Mouse (Mus musculus) intestine, embryonic 15.5 days (tissue): ENCODE measurements around the gene Bfar. TPM values are rescaled to one million over a fixed set of nuclear protein-coding genes. Genes with fewer than 3 reads are reported as not detected.

Experiments
- ATAC-seq: fragments of 200-750 bp; cut with Nextera tagmentation; 2 replicates; pipeline ENCODE4 v1.8.0; 2017; ENCODE audit warnings: moderate TSS enrichment, moderate library complexity
- H3K27ac ChIP-seq: fragments of 300-500 bp; sonication (generic); 2 replicates; pipeline ENCODE4 v1.5.1; 2015; ENCODE audit warnings: mild to moderate bottlenecking, inconsistent platforms
- H3K27me3 ChIP-seq: fragments of 300-500 bp; sonication (generic); replicated peaks from 2 replicates; pipeline ENCODE4 v1.6.1; 2015; ENCODE audit warnings: inconsistent platforms
- H3K36me3 ChIP-seq: fragments of 300-500 bp; sonication (generic); 2 replicates; pipeline ENCODE4 v1.6.1; 2015; ENCODE audit warnings: inconsistent platforms
- H3K4me1 ChIP-seq: fragments of 300-500 bp; sonication (generic); replicated peaks from 2 replicates; pipeline ENCODE4 v1.6.1; 2015; ENCODE audit warnings: inconsistent platforms
- H3K4me2 ChIP-seq: fragments of 300-500 bp; sonication (generic); replicated peaks from 2 replicates; pipeline ENCODE4 v1.6.1; 2015; ENCODE audit warnings: mild to moderate bottlenecking, inconsistent platforms
- H3K4me3 ChIP-seq: fragments of 300-500 bp; sonication (generic); replicated peaks from 2 replicates; pipeline ENCODE4 v1.5.1; 2015; ENCODE audit warnings: inconsistent platforms
- H3K9ac ChIP-seq: fragments of 300-500 bp; sonication (generic); 2 replicates; pipeline ENCODE4 v1.6.1; 2015; ENCODE audit warnings: inconsistent platforms
- H3K9me3 ChIP-seq: fragments of 300-500 bp; sonication (generic); 2 replicates; pipeline ENCODE4 v1.6.1; 2016; ENCODE audit warnings: inconsistent platforms
- WGBS: fragments of 180-500 bp; shearing (Covaris S2); methylation state at CpG from one replicate; pipeline ENCODE4 v1.1.7; 2015; 5-methylcytosine and 5-hydroxymethylcytosine counted together
- polyA plus RNA-seq: library from polyadenylated mRNA; unstranded; fragments of >200 nt; fragmentation: Nextera tagmentation; extraction: Ambion mirVana; gene quantifications from 2 replicates; pipeline ENCODE4 v1.2.1, GENCODE M21; 2015

The Bfar gene
- polyA plus RNA-seq, 1 experiment from 2014 or later = 38.7 TPM

DNA sequence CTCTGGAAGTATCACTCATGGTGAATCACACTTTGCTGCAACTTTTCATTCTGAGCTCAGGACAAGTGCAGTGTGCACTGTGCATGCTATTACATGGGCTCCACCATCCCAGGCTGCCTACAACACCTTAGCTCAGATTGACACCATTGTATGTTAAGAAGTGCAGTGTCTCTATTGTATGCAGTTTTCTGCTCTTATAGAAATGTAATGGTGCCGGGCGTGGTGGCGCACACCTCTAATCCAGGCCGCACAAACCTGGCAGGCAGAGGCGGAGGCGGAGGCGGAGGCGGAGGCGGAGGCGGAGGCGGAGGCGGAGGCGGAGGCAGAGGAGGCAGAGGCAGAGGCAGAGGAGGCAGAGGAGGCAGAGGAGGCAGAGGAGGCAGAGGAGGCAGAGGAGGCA lies 79.0 kb downstream of the Bfar start:
- H3K36me3 ChIP-seq = no peaks in the 10 kb centered on the region
- H3K9me3 ChIP-seq = no peaks in the 10 kb centered on the region
- no peaks in the 10 kb centered on the region for H3K4me1 ChIP-seq
- H3K4me3 ChIP-seq = no peak overlapping the region
- no peak overlapping the region for H3K4me2 ChIP-seq
- no peak overlapping the region for H3K27ac ChIP-seq
- WGBS = 93% methylated on average over 13 of the region's 13 CpGs
- no peak for ATAC-seq
- H3K9ac ChIP-seq = no peak overlapping the region
- no peaks in the 10 kb centered on the region for H3K27me3 ChIP-seq

Other genes starting within 250 kb of the Bfar start
- gene Parn, start 3.7 kb upstream of the Bfar start, polyA plus RNA-seq = 38.6 and 38.7 TPM in 2 replicates
- gene 3110001I22Rik, start 71 bp downstream of the Bfar start, polyA plus RNA-seq = 3.7 and 4.7 TPM in 2 replicates
- 4.8 and 7.9 TPM in 2 replicates for gene Pla2g10, start 59.1 kb downstream of the Bfar start, polyA plus RNA-seq
- 49.8 and 54.5 TPM in 2 replicates for gene Rrn3, start 108.8 kb downstream of the Bfar start, polyA plus RNA-seq
- 147 and 152 TPM in 2 replicates for gene Ntan1, start 147.0 kb downstream of the Bfar start, polyA plus RNA-seq
- gene Pdxdc1, start 231.3 kb downstream of the Bfar start, polyA plus RNA-seq = 93.2 and 100.0 TPM in 2 replicates
- 10.8 and 17.0 TPM in 2 replicates for gene Mpv17l, start 231.3 kb downstream of the Bfar start, polyA plus RNA-seq